Mouse (Mus musculus): ENCODE measurements around the gene St6galnac6.

DNA sequence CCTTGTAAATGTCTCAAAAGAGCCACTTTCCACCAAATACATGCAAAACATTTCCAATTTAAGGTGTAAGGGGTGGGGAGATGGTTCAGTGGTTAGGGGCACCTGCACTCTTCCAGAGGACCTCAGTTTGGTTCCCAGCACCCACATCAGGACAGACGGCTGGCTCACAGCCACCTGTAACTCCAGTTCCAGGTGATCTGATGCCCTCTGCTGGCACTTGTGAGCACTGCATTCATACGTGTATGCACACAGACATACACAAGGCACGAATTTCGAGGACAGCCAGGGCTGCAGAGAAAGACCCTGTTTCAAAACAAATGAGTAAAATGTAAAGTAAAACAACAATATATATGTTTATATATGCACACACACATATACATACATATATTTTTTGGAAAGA lies 18.1 kb downstream of the St6galnac6 start:
- TF ChIP-seq CTCF (IDR thresholded peaks at IDR 0.05; ENCODE audit: low read depth, low read length) (peak; percentile 49), POLR2A (IDR thresholded peaks at IDR 0.05; ENCODE audit: borderline replicate concordance, low read depth, low read length) (no peak)
